ENCODE assay signal across 9 mouse cellular contexts in the genomic region with DNA sequence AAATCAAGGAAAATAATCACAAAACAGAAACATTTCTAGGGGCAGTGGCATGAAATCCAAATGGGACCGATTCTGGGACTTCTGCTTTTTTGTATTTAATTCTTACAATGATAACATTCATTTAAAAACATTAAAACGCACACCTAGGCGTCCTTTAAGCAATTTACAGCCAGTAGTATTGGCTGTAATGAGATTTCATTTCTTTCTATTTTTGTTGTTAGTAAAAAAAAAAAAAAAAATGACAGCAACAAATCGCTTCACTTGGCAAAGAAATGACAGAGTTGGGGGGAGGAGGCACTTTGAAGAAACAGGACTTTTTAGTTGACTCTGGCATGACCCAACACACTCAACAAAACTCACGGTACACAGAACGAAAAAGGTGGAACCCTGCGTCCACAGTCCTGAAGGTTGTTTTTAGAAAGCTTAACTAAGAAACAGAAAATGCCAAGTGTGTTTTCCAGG. TPM values are rescaled to one million over a fixed set of nuclear protein-coding genes. Genes with fewer than 3 reads are reported as not detected.
A peak's percentile ranks its signal among the peaks of the same experiment; 100 is the strongest.
DNase-seq lines count a peak whose midpoint lies in the region; ATAC-seq and TF ChIP-seq lines count a peak whose summit lies in the region.
"Had no signal": no experiment of that assay in that cellular context is flagged by ENCODE, and none has a peak within 500 bp of the region (broad histone marks: within the 10 kb centered on the region; RNA-seq: fewer than 3 reads in every experiment).

No protein-coding gene starts in this region.

- no peaks in the 10 kb centered on the region; the same call in 1 of the 2 replicates for H3K36me3 ChIP-seq in heart, embryonic 16.5 days (ENCODE audit: control insufficient read depth, insufficient read depth)
- no peaks in the 10 kb centered on the region for H3K36me3 ChIP-seq in hindbrain, embryonic 16.5 days (ENCODE audit: control insufficient read depth, insufficient read depth, low read length)
- H3K36me3 ChIP-seq in midbrain, embryonic 14.5 days (ENCODE audit: control insufficient read depth, insufficient read depth, low read length) = no peaks in the 10 kb centered on the region

- TF ChIP-seq POLR2A in bone marrow, adult 2 months (IDR thresholded peaks at IDR 0.05; ENCODE audit: borderline replicate concordance, control insufficient read depth, low read depth, low read length) = no peak

- ATAC-seq in heart, embryonic 16.5 days (replicated peaks; ENCODE audit: extremely low read depth, insufficient read depth, low FRiP score) = no peak
- ATAC-seq in hindbrain, embryonic 16.5 days = no peak
- no peak for ATAC-seq in midbrain, embryonic 14.5 days (ENCODE audit: low FRiP score, low TSS enrichment)

- no peak for TF ChIP-seq CTCF in bone marrow, adult 2 months (IDR thresholded peaks at IDR 0.05; ENCODE audit: control insufficient read depth, insufficient read depth, low read length)

- no peak for DNase-seq in heart, adult 11 months
- no peak for DNase-seq in midbrain, embryonic 14.5 days
- no peak for DNase-seq in right cerebral cortex, adult 18-20 months
- DNase-seq in thymus, postnatal 4 days = no peak
- DNase-seq in thymus, postnatal 36 days = no peak

- peak overlapping the region; percentile 74 for H3K4me2 ChIP-seq in heart, embryonic 16.5 days (ENCODE audit: low read depth, low read length)
- peak overlapping the region; percentile 80 for H3K4me2 ChIP-seq in hindbrain, embryonic 16.5 days (ENCODE audit: low read length)
- H3K4me2 ChIP-seq in midbrain, embryonic 14.5 days (ENCODE audit: low read length) = peak overlapping the region; percentile 88

- no peaks in the 10 kb centered on the region for H3K27me3 ChIP-seq in heart, embryonic 16.5 days (ENCODE audit: control insufficient read depth, insufficient read depth, low read length)
- H3K27me3 ChIP-seq in hindbrain, embryonic 16.5 days (replicated peaks; ENCODE audit: control insufficient read depth, insufficient read depth, low read length) = no peaks in the 10 kb centered on the region
- no peaks in the 10 kb centered on the region for H3K27me3 ChIP-seq in midbrain, embryonic 14.5 days (ENCODE audit: control insufficient read depth, insufficient read depth, low read length)
- H3K27me3 ChIP-seq: Patski had no signal

- H3K4me3 ChIP-seq in heart, embryonic 16.5 days (ENCODE audit: low read length) = peak overlapping the region; percentile 97
- peak overlapping the region; percentile 81 for H3K4me3 ChIP-seq in bone marrow, adult 2 months (replicated peaks; ENCODE audit: control insufficient read depth, low read depth, low read length)
- peak overlapping the region; percentile 72 for H3K4me3 ChIP-seq in hindbrain, embryonic 16.5 days (ENCODE audit: low read length)
- H3K4me3 ChIP-seq in midbrain, embryonic 14.5 days (replicated peaks; ENCODE audit: low read depth, low read length) = peak overlapping the region; percentile 90

- 16% methylated on average over 7 of the region's 7 CpGs for WGBS in heart, embryonic 16.5 days
- 3% methylated on average over 7 of the region's 7 CpGs for WGBS in bone marrow, adult 2 months
- 23% methylated on average over 7 of the region's 7 CpGs for WGBS in hindbrain, embryonic 16.5 days
- WGBS in midbrain, embryonic 14.5 days = 26% methylated on average over 7 of the region's 7 CpGs

- peak overlapping the region; percentile 93 for H3K9ac ChIP-seq in heart, embryonic 16.5 days (ENCODE audit: low read length)
- peak overlapping the region; percentile 88; the same call in 1 of the 2 replicates for H3K9ac ChIP-seq in hindbrain, embryonic 16.5 days (ENCODE audit: low read depth, low read length)
- peak overlapping the region; percentile 84 for H3K9ac ChIP-seq in midbrain, embryonic 14.5 days (replicated peaks; ENCODE audit: low read length)

- peaks cover 12% of the 10 kb centered on the region for H3K4me1 ChIP-seq in heart, embryonic 16.5 days (ENCODE audit: control insufficient read depth, insufficient read depth, low read length)
- no peaks in the 10 kb centered on the region; the same call in 1 of the 2 replicates for H3K4me1 ChIP-seq in bone marrow, adult 2 months (ENCODE audit: control insufficient read depth, insufficient read depth, low read length)
- peaks cover 7% of the 10 kb centered on the region for H3K4me1 ChIP-seq in hindbrain, embryonic 16.5 days (ENCODE audit: control insufficient read depth, insufficient read depth, low read depth, low read length)
- H3K4me1 ChIP-seq in midbrain, embryonic 14.5 days (ENCODE audit: control insufficient read depth, insufficient read depth, low read length) = peaks cover 11% of the 10 kb centered on the region; the same call in 1 of the 2 replicates

- H3K27ac ChIP-seq in heart, embryonic 16.5 days (ENCODE audit: low read length) = peak overlapping the region; percentile 99
- peak overlapping the region; percentile 95 for H3K27ac ChIP-seq in bone marrow, adult 2 months (ENCODE audit: control insufficient read depth, insufficient read depth, low read depth, low read length, poor library complexity)
- no peak overlapping the region for H3K27ac ChIP-seq in hindbrain, embryonic 16.5 days (ENCODE audit: low read depth, low read length)
- H3K27ac ChIP-seq in midbrain, embryonic 14.5 days (replicated peaks; ENCODE audit: low read depth, low read length) = no peak overlapping the region

- H3K9me3 ChIP-seq in heart, embryonic 16.5 days (replicated peaks; ENCODE audit: control insufficient read depth, low read length) = 0 out of 2 replicates have a peak, but pooled peaks cover 2% of the 10 kb centered on the region
- peaks cover 4% of the 10 kb centered on the region; the same call in 1 of the 2 replicates for H3K9me3 ChIP-seq in hindbrain, embryonic 16.5 days (ENCODE audit: control insufficient read depth, low read length)
- H3K9me3 ChIP-seq in midbrain, embryonic 14.5 days (ENCODE audit: control insufficient read depth, low read length) = peaks cover 6% of the 10 kb centered on the region; the same call in 1 of the 2 replicates

RNA-seq across cellular contexts. Expression of a gene that starts 1.2 kb away (rescaled TPM):
- polyA plus RNA-seq in heart, embryonic 16.5 days (2015; fragmentation: Nextera tagmentation; extraction: Ambion mirVana) = 18.9 and 21.2 TPM in 2 replicates
- 39.2 and 45.6 TPM in 2 replicates for polyA plus RNA-seq in bone marrow, adult 2 months (2011; ENCODE audit: insufficient read depth, insufficient read length, low replicate concordance, missing spikeins)
- 17.7 and 19.0 TPM in 2 replicates for polyA plus RNA-seq in hindbrain, embryonic 16.5 days (2015; fragmentation: Nextera tagmentation; extraction: Ambion mirVana)
- polyA plus RNA-seq in midbrain, embryonic 14.5 days (2014; fragmentation: Nextera tagmentation; extraction: Ambion mirVana) = 14.9 and 18.5 TPM in 2 replicates

RNA-seq across cellular contexts. Expression of a gene that starts 1.4 kb away (rescaled TPM):
- 340 and 349 TPM in 2 replicates for polyA plus RNA-seq in heart, embryonic 16.5 days (2015; fragmentation: Nextera tagmentation; extraction: Ambion mirVana)
- 37.1 and 45.4 TPM in 2 replicates for polyA plus RNA-seq in bone marrow, adult 2 months (2011; ENCODE audit: insufficient read depth, insufficient read length, low replicate concordance, missing spikeins)
- polyA plus RNA-seq in hindbrain, embryonic 16.5 days (2015; fragmentation: Nextera tagmentation; extraction: Ambion mirVana) = 210 and 238 TPM in 2 replicates
- 208 and 224 TPM in 2 replicates for polyA plus RNA-seq in midbrain, embryonic 14.5 days (2014; fragmentation: Nextera tagmentation; extraction: Ambion mirVana)

RNA-seq across cellular contexts. Expression of a gene that starts 25.9 kb away (rescaled TPM):
- polyA plus RNA-seq in heart, embryonic 16.5 days (2015; fragmentation: Nextera tagmentation; extraction: Ambion mirVana) = not detected in 2 replicates
- not detected in 2 replicates for polyA plus RNA-seq in bone marrow, adult 2 months (2011; ENCODE audit: insufficient read depth, insufficient read length, low replicate concordance, missing spikeins)
- 0.21 and 0.31 TPM in 2 replicates for polyA plus RNA-seq in hindbrain, embryonic 16.5 days (2015; fragmentation: Nextera tagmentation; extraction: Ambion mirVana)
- 0.13 and 0.57 TPM in 2 replicates for polyA plus RNA-seq in midbrain, embryonic 14.5 days (2014; fragmentation: Nextera tagmentation; extraction: Ambion mirVana)

Comparison
In these comparisons a context has a peak if more than half of its experiments do, and no peak if none do; other contexts are left out.
1. H3K27ac ChIP-seq: peak in heart, embryonic 16.5 days (single experiment) and bone marrow, adult 2 months (single experiment); none in hindbrain, embryonic 16.5 days (single experiment) and midbrain, embryonic 14.5 days (single experiment).
2. Peak in every context shown above with its lines, with median percentiles within 50 percentile points of each other: H3K4me2 ChIP-seq, H3K4me3 ChIP-seq and H3K9ac ChIP-seq.